Mouse (Mus musculus) kidney, adult 2 months (tissue): ENCODE measurements around the gene 4930415O20Rik.

ENCODE experiments used
- CTCF ChIP-seq: fragments of 200-500 bp; conservative IDR thresholded peaks from 2 replicates; pipeline ENCODE4 v1.5.1; 2011; ENCODE audit warnings: low read depth, mild to moderate bottlenecking, control low read depth, low read length, moderate library complexity, mixed read lengths; ENCODE audit not compliant: insufficient read depth, insufficient read length
- POLR2A ChIP-seq: fragments of 200-500 bp; IDR thresholded peaks from one replicate; pipeline ENCODE4 v1.6.1; 2011; ENCODE audit warnings: low read depth, low read length, control low read depth

DNA sequence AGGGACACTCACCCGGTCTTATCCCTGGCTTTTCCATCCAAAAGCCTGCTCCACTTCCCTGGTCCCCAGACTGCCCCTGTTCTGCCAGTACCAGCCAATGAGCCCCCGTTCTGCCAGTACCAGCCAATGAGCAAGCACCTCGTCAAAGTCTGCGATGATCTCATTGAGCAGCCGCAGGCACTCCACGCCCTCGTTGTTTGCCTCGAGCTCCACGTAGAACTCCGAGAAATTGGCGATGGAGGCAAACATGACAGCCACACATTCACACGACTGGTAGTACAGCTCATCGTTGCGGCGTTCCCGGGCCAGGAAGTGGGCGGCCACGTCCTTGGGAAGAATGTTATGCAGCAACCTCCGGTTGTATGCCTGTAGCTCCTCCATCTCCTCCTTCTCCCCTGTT is 23.4 kb downstream of the 4930415O20Rik start:
- TF ChIP-seq CTCF (no peak), POLR2A (no peak)
